Mouse (Mus musculus): ENCODE data around the gene Eogt.

The Eogt gene

DNA sequence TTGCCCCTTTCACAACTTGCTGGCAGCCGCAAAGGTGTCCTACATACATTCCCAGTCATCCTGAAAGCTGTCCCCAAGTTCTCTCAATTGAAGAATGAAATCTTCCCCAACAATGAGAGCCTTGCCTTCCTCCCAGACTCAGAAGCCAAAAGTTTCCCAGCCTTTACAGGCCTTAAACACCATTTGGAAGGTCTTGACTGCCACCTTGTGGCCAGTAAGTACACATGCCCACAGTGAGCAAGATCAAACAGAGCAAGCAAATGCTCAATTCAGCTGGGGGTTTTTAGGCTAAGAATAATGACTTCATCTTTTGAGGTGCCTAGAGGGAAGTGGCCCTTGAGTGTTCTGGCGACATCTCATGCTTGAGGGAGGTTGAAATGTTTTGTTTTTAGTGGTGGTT is 42.2 kb downstream of the Eogt start:
- DNase-seq (ENCODE audit: low read depth in 1 of 2, low spot score in 2 of 2), result no peak

DNA sequence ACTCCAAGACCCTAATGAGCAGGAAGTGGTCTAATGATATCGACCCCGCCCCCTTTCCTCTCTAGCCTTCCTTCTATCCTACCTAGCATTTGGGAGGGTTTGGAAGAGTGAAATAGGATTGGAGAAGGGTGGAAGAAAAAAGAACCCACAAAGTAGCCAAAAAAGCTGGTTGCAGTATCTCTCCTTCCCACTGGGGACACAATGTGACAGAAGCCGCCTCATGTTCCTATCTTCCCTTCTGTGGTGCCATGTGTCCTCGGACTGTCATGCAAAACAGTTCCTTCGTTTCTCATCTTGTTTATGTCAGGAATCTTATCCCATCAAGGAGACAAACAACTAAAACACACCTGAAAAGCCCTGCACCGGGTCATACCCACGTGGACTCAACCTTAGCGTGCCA is 42.9 kb downstream of the Eogt start:
- DNase-seq (ENCODE audit: low read depth in 1 of 2, low spot score in 2 of 2), result no peak

DNA sequence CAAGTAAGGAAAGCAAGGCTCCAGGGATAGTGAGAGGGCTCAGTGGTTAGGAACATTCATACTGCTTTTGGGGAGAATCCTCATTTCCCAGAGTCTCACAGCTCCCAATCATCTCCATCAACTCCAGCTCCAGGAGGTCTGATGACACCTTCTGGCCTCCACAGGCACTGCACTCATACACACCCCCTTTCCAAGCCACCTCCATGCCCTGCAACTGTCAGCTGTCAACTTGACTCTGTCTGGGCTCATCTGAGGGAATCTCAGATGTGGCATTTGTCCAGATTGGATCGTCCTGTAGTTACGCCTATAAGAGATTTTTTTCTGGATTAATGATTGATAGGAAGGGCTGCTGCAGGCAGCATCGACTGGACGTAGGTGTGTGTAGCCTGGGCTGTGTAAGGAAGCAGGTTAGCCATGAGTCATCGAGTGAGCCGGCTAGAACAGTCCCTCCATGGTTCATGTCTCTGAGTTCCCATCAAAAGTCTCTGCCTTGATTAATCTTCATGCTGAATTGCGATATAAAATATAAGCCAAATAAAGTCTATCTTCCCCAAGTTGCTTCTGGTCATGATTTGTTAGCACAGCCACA is 44.6 kb downstream of the Eogt start:
- no peak for DNase-seq (ENCODE audit: low read depth in 1 of 2, low spot score in 2 of 2)

DNA sequence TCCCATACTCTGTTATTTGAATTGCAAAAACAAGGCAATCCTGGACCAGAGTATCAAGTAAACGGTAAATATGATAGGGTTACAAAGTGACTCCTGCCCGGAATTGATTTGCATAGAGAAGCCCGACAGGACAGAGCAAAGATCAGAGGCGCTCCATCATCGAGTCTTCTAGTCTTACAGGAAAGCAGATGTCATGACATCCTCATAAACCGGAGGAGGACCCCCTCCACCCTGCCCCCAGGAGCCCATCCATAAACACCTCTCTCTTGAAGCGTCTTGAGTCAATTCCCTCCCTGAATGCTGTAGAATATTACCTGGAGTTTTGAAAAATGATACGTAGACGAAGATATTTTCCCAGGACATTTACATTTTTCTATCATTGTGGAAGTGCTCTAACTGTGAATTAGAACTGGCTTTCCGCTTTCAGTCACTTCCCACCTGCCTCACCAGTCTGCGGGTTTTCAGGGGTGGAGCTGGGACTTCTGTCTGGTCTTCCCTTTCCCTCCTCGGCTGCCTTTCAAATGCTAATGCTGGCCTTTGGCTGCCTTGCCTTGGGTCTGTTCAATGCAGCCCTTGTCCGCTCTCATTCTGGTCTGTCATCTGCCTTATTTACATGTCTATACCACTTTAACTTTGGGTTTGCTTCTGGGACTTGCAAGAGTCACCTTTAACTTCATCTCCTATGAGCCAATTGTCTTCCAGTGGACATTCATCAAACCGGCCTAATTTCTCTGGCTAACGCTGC is 46.9 kb downstream of the Eogt start:
- DNase-seq (ENCODE audit: low read depth in 1 of 2, low spot score in 2 of 2), result no peak

DNA sequence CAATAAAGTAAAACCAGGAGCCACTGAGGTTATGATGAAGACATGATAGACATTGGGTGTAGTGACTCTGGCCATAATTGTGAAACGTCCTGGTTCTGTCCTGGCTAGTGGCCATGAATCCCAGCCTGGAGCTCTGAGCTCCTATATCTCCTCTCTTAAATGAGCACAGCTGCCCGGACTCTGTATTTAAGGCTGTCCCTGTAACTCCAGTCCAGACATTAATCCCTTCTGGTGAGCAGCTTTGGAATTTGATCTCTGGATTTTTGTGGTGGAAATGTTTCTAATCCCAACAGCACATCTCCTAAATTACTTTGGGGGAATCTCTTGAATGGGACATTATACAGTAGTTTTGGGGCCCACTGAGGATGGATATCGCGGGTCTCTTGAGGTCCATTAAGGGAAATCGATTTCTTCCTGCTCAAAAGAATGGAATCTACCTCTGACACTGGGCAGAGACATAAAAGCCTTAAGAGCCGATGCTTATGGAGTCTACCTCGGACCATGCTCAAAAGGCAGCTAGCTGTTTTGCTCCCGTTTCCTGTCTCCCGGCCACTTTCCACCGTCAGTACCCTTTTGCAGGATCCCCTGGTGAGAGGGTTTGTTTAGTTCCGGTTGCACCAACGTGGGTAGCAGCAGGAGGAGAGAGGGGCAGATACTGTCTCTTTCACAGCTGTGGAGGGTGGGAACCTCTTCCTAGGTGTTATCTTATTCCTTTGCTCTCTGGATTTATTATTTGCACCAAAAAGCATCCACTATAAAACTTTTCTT is 47.6 kb downstream of the Eogt start:
- no peak for DNase-seq (ENCODE audit: low read depth in 1 of 2, low spot score in 2 of 2)

DNA sequence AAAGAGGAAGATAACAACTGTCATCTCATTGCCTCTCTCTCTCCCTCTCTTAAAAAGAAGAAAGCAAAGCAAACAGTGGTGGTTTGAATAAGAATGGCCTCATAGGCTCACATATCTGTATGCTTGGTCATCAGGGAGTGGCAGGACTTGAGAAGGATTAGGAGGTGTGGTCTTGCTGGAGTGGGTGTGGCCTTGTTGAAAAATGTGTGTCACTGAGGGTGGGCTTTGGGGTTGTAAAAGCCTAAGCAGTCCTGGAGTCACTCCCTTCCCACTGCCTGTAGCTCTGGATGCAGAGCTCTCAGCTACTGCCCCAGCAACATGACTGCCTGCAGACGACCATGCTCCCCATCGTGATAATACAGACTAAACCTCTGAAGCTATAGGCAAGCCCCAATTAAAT is 66.6 kb downstream of the Eogt start:
- no peak for DNase-seq (ENCODE audit: low read depth in 1 of 2, low spot score in 2 of 2)

DNA sequence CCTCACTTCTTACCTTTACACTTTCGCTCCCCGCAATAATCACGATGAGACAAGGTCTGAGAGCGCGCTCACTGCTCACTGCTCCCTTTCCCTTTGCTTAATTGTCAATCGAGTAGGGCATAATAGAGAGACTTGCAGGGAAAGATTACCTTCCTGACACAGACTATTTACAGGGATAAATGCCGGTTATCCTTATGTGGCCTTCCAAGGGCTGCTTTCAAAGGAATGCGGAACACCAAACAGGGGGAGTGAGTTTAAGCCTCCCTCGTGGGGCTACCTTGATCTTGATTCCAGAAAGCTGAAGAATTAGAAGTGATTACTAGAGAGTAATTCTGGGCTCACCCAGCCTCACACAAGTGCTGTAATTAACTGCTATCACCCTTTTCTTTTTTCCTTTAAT is 69.0 kb downstream of the Eogt start:
- DNase-seq (ENCODE audit: low read depth in 1 of 2, low spot score in 2 of 2), result no peak

DNA sequence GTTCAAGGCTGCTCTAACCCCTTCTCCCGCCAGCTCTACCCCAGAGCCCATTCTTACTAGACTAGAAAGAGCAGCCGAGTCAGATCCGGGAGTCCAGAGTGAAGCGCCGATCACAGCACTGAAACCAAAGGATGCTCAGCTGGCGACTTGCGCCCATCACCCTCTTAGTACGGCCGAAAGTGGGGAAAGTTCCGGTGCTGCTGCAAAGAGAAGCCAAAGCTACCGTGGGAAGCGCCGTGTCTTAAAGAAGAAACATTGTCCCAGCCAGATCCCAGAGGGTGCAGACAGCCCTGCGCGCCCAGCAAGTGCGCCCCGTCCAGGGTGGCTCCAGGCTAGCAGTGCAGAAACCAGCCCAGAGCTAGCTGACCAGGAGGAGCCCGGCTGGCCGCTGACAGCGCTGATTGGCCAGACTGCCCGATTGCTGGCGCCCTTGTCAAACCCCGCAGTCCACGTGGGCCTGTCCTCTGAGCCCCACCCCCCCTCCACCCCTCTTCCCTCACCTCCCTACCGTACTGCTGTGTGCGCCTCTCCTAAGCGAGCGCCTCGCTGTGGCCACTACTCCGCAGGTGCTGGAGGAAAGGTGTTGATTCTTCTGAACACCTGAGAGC is 88.8 kb downstream of the Eogt start, which contains the start of gene Fam19a4:
Gene Fam19a4, minus strand, starts transcription at position 340 of the 608 bp plus-strand sequence.
- no peak for DNase-seq (ENCODE audit: low read depth in 1 of 2, low spot score in 2 of 2)

Data from monocyte, adult 2 months (primary cell).